Mouse (Mus musculus): ENCODE data around the gene Lrp3. TPM values are rescaled to one million over a fixed set of nuclear protein-coding genes. Genes with fewer than 3 reads are reported as not detected.

The Lrp3 gene
- polyA plus RNA-seq, 1 experiment from 2014 or later: 1.6 TPM

DNA sequence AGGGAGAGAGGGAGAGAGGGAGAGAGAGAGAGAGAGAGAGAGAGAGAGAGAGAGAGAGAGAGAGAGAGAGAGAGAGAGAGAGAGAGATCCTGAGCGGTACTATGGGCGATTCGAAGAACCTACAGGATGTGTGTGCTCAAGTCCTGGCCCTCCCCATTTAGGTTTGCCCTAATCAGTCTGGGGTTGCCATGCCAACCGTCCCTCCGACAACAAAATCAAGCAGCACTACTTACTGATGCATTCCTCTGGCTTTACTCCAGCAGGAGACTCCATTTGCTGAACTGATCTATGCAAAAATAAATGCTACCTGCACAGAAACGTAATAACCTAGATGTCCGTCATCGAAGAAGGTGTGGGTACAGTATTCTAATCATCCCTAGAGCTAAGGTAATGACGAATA is 20.0 kb upstream of the Lrp3 start:
- 0 out of 2 replicates have a peak overlapping the region, but pooled peaks have one; percentile 38 for H3K9ac ChIP-seq (ENCODE audit: low read depth, low read length)
- WGBS: 15% methylated on average over 9 of the region's 9 CpGs
- ATAC-seq: 0 out of 2 replicates have a peak, but pooled peaks have one; percentile 35

GRCm38 (mm10) chr7:35234361-35235245 is 19.3 kb upstream of the Lrp3 start:
- H3K4me2 ChIP-seq (replicated peaks; ENCODE audit: low read depth): peak overlapping the region; percentile 76
- no peaks in the 10 kb centered on the region for H3K27me3 ChIP-seq (replicated peaks; ENCODE audit: control insufficient read depth, insufficient read depth, low read length)
- TF ChIP-seq CTCF (IDR thresholded peaks at IDR 0.05; ENCODE audit: low read depth): no peak
- H3K27ac ChIP-seq (ENCODE audit: low read depth, low read length): peak overlapping the region; percentile 79
- no peaks in the 10 kb centered on the region for H3K36me3 ChIP-seq (ENCODE audit: control insufficient read depth, insufficient read depth)
- H3K4me3 ChIP-seq (ENCODE audit: low read depth, low read length): peak overlapping the region; percentile 43
- ATAC-seq: peak; percentile 95
- H3K9me3 ChIP-seq (ENCODE audit: control insufficient read depth): no peaks in the 10 kb centered on the region
- 0 out of 2 replicates have a peak, but pooled peaks cover 2% of the 10 kb centered on the region for H3K4me1 ChIP-seq (replicated peaks; ENCODE audit: control insufficient read depth, insufficient read depth, low read length)
- peak overlapping the region; percentile 38; the same call in 1 of the 2 replicates for H3K9ac ChIP-seq (ENCODE audit: low read depth, low read length)
- under 1% methylated on average over 45 of the region's 45 CpGs for WGBS

More for the DNA sequence above, 20.0 kb upstream of the Lrp3 start:
- H3K4me3 ChIP-seq (ENCODE audit: low read depth, low read length): peak overlapping the region; percentile 43; the same call in 1 of the 2 replicates
- peak overlapping the region; percentile 63 for H3K4me2 ChIP-seq (replicated peaks; ENCODE audit: low read depth)
- no peaks in the 10 kb centered on the region for H3K27me3 ChIP-seq (replicated peaks; ENCODE audit: control insufficient read depth, insufficient read depth, low read length)
- no peaks in the 10 kb centered on the region for H3K36me3 ChIP-seq (ENCODE audit: control insufficient read depth, insufficient read depth)
- 0 out of 2 replicates have a peak, but pooled peaks cover 2% of the 10 kb centered on the region for H3K4me1 ChIP-seq (replicated peaks; ENCODE audit: control insufficient read depth, insufficient read depth, low read length)
- H3K9me3 ChIP-seq (ENCODE audit: control insufficient read depth): no peaks in the 10 kb centered on the region
- H3K27ac ChIP-seq (ENCODE audit: low read depth, low read length): no peak overlapping the region
- no peak for TF ChIP-seq CTCF (IDR thresholded peaks at IDR 0.05; ENCODE audit: low read depth)

DNA sequence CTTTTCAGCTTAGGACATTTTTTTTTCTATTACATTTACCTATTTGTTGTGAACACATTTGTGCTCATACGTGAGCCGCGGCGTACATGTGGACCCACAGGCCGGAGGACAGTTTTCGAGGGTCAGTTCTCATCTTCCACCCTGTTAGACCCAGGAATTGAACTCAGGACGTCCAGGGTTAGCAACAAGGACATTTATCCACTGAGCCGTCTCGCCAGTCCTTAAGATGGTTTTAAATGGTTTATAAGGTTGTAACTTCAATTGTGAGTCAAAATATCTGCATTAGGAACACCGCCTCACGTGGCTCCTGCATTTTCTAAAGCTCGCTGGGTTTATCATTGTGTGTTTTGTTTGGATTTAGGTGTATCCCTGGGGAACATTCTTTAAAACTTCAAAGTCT is 18.6 kb upstream of the Lrp3 start:
- Histone ChIP-seq H3K9ac (ENCODE audit: low read depth, low read length) (no peak overlapping the region; the same call in 1 of the 2 replicates), H3K27ac (ENCODE audit: low read depth, low read length) (no peak overlapping the region)
- WGBS: 54% methylated on average over 12 of the region's 12 CpGs

DNA sequence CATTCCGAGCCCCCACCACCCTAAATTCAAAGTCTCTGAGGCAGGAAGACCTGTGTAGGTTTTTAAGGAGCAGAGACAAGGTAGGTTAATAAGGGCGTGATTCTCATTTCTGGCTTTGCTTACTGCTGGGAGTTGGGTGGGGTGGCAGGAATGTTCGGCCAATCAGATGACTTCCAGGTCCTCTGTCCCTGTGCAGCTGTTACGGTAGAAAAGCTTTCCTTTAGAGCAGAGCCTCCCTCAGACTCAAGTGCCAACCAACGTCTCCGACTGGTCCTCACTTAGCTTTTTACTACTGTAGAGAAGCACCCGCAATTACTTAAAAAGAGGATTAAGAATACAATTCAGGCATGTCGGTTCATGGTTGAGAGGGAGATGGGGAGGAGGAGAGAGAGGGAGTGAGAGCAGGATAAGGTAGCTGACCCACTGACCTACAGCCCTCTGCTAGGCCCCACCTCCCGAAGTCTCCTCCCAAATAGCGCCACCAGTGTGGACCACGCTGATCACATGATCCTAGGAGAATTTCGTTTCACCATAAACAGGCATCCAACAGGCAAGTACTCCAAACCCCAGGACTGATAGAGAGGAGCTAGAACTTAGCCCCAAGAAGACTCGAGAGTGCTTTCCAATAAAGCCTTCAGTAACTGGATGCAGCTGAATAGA is 17.6 kb upstream of the Lrp3 start:
- no peak for TF ChIP-seq CTCF (IDR thresholded peaks at IDR 0.05; ENCODE audit: low read depth)
- WGBS: 54% methylated on average over 13 of the region's 13 CpGs
- no peak overlapping the region for H3K4me2 ChIP-seq (replicated peaks; ENCODE audit: low read depth)
- no peaks in the 10 kb centered on the region for H3K9me3 ChIP-seq (ENCODE audit: control insufficient read depth)
- H3K27ac ChIP-seq (ENCODE audit: low read depth, low read length): no peak overlapping the region
- H3K9ac ChIP-seq (ENCODE audit: low read depth, low read length): no peak overlapping the region
- no peaks in the 10 kb centered on the region for H3K27me3 ChIP-seq (replicated peaks; ENCODE audit: control insufficient read depth, insufficient read depth, low read length)
- H3K4me1 ChIP-seq (replicated peaks; ENCODE audit: control insufficient read depth, insufficient read depth, low read length): 0 out of 2 replicates have a peak, but pooled peaks cover 2% of the 10 kb centered on the region
- no peak overlapping the region for H3K4me3 ChIP-seq (ENCODE audit: low read depth, low read length)
- ATAC-seq: no peak
- H3K36me3 ChIP-seq (ENCODE audit: control insufficient read depth, insufficient read depth): no peaks in the 10 kb centered on the region

More for the DNA sequence above, 18.6 kb upstream of the Lrp3 start:
- no peak for ATAC-seq
- Histone ChIP-seq H3K36me3 (ENCODE audit: control insufficient read depth, insufficient read depth) (no peaks in the 10 kb centered on the region), H3K4me3 (ENCODE audit: low read depth, low read length) (peak overlapping the region; percentile 43), H3K27me3 (replicated peaks; ENCODE audit: control insufficient read depth, insufficient read depth, low read length) (no peaks in the 10 kb centered on the region), H3K9me3 (ENCODE audit: control insufficient read depth) (no peaks in the 10 kb centered on the region), H3K4me1 (replicated peaks; ENCODE audit: control insufficient read depth, insufficient read depth, low read length) (0 out of 2 replicates have a peak, but pooled peaks cover 2% of the 10 kb centered on the region), H3K4me2 (replicated peaks; ENCODE audit: low read depth) (peak overlapping the region; percentile 76)
- no peak for TF ChIP-seq CTCF (IDR thresholded peaks at IDR 0.05; ENCODE audit: low read depth)

DNA sequence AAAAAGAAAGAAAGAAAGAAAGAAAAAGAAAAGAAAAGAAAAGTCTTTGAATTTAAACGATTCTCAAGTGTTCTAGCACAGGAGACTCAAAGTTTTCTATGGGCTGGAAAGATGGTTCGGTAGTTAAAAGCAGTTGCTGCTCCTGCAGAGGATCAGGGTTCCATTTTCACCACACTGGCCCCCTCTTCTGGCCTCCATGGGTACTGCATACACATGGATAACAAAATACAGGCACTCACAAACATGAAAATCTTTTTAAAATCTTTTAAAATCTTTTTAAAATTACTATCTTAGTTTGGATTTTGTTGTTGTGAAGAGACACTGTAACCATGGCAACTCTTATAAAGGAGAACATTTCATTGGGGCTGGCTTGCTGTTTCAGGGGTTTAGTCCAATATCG is 15.0 kb upstream of the Lrp3 start:
- ATAC-seq: no peak
- H3K4me2 ChIP-seq (replicated peaks; ENCODE audit: low read depth): no peak overlapping the region
- H3K36me3 ChIP-seq (ENCODE audit: control insufficient read depth, insufficient read depth): no peaks in the 10 kb centered on the region
- 81% methylated on average over 3 of the region's 3 CpGs for WGBS
- no peaks in the 10 kb centered on the region for H3K27me3 ChIP-seq (replicated peaks; ENCODE audit: control insufficient read depth, insufficient read depth, low read length)
- no peaks in the 10 kb centered on the region for H3K4me1 ChIP-seq (replicated peaks; ENCODE audit: control insufficient read depth, insufficient read depth, low read length)
- no peak overlapping the region for H3K4me3 ChIP-seq (ENCODE audit: low read depth, low read length)
- peak; percentile 40 for TF ChIP-seq CTCF (IDR thresholded peaks at IDR 0.05; ENCODE audit: low read depth)
- no peak overlapping the region for H3K9ac ChIP-seq (ENCODE audit: low read depth, low read length)
- no peak overlapping the region for H3K27ac ChIP-seq (ENCODE audit: low read depth, low read length)
- H3K9me3 ChIP-seq (ENCODE audit: control insufficient read depth): no peaks in the 10 kb centered on the region

All from intestine, postnatal 0 days (tissue).